In the genomic region with DNA sequence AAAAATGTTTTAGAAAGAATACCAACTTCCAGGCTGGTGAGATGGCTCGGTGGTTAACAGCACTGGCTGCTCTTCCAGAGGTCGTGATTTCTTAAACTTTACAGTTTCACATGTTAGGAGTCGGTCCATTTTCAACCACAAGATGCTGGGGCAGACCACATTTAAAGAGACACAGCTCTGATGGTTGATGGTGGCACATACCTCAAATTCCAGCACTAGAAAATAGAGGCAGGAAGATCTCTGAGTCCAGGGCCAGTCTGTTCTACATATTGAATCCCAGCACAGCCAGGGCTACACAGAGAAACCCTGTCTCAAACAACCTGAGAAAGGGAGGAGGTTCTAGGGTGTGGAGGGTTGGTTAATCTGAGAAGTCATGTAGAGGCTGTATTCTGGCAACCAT, we compare ENCODE assay signal across 35 mouse cellular contexts.
"Had no signal": no experiment of that assay in that cellular context is flagged by ENCODE, and none has a peak within 500 bp of the region (broad histone marks: within the 10 kb centered on the region; RNA-seq: fewer than 3 reads in every experiment).

No protein-coding gene starts in this region.

- H3K27me3 ChIP-seq: heart, embryonic 12.5 days; heart, embryonic 13.5 days; heart, embryonic 15.5 days; hindbrain, embryonic 12.5 days; hindbrain, embryonic 13.5 days; hindbrain, embryonic 15.5 days; intestine, embryonic 15.5 days; kidney, embryonic 15.5 days had no signal

- H3K9ac ChIP-seq: heart, embryonic 12.5 days; heart, embryonic 13.5 days; heart, embryonic 15.5 days; hindbrain, embryonic 12.5 days; hindbrain, embryonic 13.5 days; hindbrain, embryonic 14.5 days; hindbrain, embryonic 15.5 days; intestine, embryonic 15.5 days; kidney, embryonic 15.5 days had no signal

- H3K4me2 ChIP-seq: heart, embryonic 11.5 days; heart, embryonic 12.5 days; heart, embryonic 13.5 days; heart, embryonic 15.5 days; hindbrain, embryonic 12.5 days; hindbrain, embryonic 13.5 days; hindbrain, embryonic 14.5 days; hindbrain, embryonic 15.5 days; intestine, embryonic 15.5 days; kidney, embryonic 15.5 days had no signal

- H3K36me3 ChIP-seq: heart, embryonic 10.5 days; heart, embryonic 12.5 days; heart, embryonic 13.5 days; heart, embryonic 15.5 days; hindbrain, embryonic 10.5 days; hindbrain, embryonic 12.5 days; hindbrain, embryonic 13.5 days; hindbrain, embryonic 15.5 days; intestine, embryonic 15.5 days; kidney, embryonic 15.5 days had no signal

- ATAC-seq: hindbrain, embryonic 16.5 days; hindbrain, postnatal 0 days; inflammation-experienced regulatory T-cells, adult 6 months; intestine, embryonic 15.5 days; intestine, embryonic 16.5 days; intestine, postnatal 0 days had no signal

- H3K9me3 ChIP-seq: heart, embryonic 10.5 days; heart, embryonic 12.5 days; heart, embryonic 13.5 days; heart, embryonic 15.5 days; hindbrain, embryonic 10.5 days; hindbrain, embryonic 12.5 days; hindbrain, embryonic 15.5 days; intestine, embryonic 15.5 days; kidney, embryonic 15.5 days had no signal

- H3K27ac ChIP-seq: heart, embryonic 10.5 days; heart, embryonic 13.5 days; heart, embryonic 15.5 days; hindbrain, embryonic 10.5 days; hindbrain, embryonic 12.5 days; hindbrain, embryonic 13.5 days; hindbrain, embryonic 14.5 days; hindbrain, embryonic 15.5 days; hindbrain, postnatal 0 days; intestine, embryonic 15.5 days; kidney, embryonic 15.5 days; kidney, postnatal 0 days; layer of hippocampus, adult 2 months had no signal

- H3K4me3 ChIP-seq: heart, embryonic 10.5 days; heart, embryonic 12.5 days; heart, embryonic 13.5 days; heart, embryonic 15.5 days; hindbrain, embryonic 10.5 days; hindbrain, embryonic 12.5 days; hindbrain, embryonic 13.5 days; hindbrain, embryonic 15.5 days; intestine, embryonic 15.5 days; kidney, embryonic 15.5 days; layer of hippocampus, adult 2 months had no signal

- H3K4me1 ChIP-seq: hindbrain, embryonic 12.5 days; hindbrain, embryonic 13.5 days; hindbrain, embryonic 15.5 days; intestine, embryonic 15.5 days had no signal

- DNase-seq: heart, postnatal 10 days; heart, postnatal 14 days; heart, postnatal 36 days; heart, postnatal 4 days; kidney, adult 11 months; kidney, adult 18-20 months; kidney, adult 2 months; kidney, adult 8-10 months; kidney, adult 9 months; kidney, postnatal 10 days; kidney, postnatal 14 days; kidney, postnatal 25 days; kidney, postnatal 36 days; kidney, postnatal 4 days; layer of hippocampus, adult 9-11 months; layer of hippocampus, postnatal 36 days had no signal
